Mouse (Mus musculus): ENCODE measurements around the gene Plac1. TPM values are rescaled to one million over a fixed set of nuclear protein-coding genes. Genes with fewer than 3 reads are reported as not detected.
A peak's percentile ranks its signal among the peaks of the same experiment; 100 is the strongest.

Gene Plac1
- total RNA-seq, 2 experiments from 2014 or later: not detected

- DNase-seq (ENCODE audit: low spot score in 2 of 2): no peak
Observed at GRCm38 (mm10) chrX:53201616-53202015, 38.3 kb downstream of the Plac1 start.

DNA sequence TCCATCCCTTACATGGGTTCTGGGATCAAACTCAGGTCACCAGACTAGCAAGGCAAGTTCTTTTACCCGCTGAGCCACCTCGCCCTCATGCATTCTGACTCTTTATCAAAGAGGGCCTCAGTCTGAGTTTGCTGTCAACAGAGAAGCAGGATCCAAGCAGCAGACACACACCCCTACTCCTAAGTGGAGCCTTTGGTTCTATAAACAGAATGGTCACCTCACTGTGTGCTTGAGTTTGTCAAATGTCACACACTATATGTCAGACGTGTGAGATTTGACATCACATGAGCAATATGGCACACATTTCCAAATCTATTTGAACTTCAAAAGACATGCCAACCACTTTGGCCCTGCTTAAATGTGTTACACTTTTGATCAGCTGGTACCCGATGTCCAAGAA, 42.2 kb downstream of the Plac1 start:
- DNase-seq (ENCODE audit: low spot score in 2 of 2): no peak

- DNase-seq (ENCODE audit: low spot score in 2 of 2): no peak
Observed at GRCm38 (mm10) chrX:53196392-53196791, 43.5 kb downstream of the Plac1 start.

GRCm38 (mm10) chrX:53188692-53189091, 51.2 kb downstream of the Plac1 start:
- no peak for DNase-seq (ENCODE audit: low spot score in 2 of 2)

GRCm38 (mm10) chrX:53179801-53180200, 60.1 kb downstream of the Plac1 start:
- no peak for DNase-seq (ENCODE audit: low spot score in 2 of 2)

GRCm38 (mm10) chrX:53176296-53176695, 63.6 kb downstream of the Plac1 start:
- no peak for DNase-seq (ENCODE audit: low spot score in 2 of 2)

- DNase-seq (ENCODE audit: low spot score in 2 of 2): no peak
Observed at GRCm38 (mm10) chrX:53168623-53169022, 71.3 kb downstream of the Plac1 start.

GRCm38 (mm10) chrX:53166901-53167525, 72.9 kb downstream of the Plac1 start:
- DNase-seq (ENCODE audit: low spot score in 2 of 2): no peak

GRCm38 (mm10) chrX:53166251-53166900, 73.5 kb downstream of the Plac1 start:
- DNase-seq (ENCODE audit: low spot score in 2 of 2): no peak

DNA sequence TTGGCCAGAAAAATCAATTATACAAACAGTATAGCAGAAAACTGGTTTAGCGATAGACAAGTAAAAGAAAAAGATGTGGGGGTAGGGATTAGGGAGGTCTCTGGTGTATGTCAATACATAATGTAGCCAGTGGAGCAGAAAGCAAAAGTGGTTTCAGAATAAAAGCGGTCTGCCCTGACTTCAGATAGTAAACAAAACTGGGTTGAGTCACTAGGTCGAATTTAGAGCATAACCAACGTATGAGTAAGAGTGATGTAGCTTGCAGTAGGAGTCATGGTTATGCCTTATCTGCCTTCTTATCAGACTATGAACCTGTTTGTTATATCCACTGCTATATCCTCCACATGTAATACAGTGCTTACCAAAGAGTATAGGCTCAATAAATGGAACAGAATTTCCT, 77.3 kb downstream of the Plac1 start:
- no peak for DNase-seq (ENCODE audit: low spot score in 2 of 2)

- no peak for DNase-seq (ENCODE audit: low spot score in 2 of 2)
Observed at GRCm38 (mm10) chrX:53161583-53161982, 78.3 kb downstream of the Plac1 start.

DNA sequence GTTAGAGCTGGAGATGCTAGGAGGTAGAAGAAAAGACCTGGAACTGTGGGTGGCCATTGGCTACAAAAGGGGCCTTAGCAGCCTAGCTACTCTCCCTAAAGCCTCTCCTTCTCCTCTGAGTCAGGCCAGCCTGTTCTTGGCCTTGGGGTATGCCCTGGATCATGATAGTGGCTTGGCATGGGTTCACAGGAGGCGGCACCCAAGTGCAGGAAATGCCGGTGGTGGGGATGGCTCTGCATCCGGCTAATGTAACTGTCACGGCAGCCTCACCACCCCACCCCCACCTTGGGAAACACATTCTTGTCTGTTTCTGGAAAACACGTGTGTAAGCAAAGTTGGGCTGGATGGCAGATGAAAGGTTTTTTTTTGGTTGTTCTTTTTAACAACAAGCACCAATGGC, 78.8 kb downstream of the Plac1 start:
- DNase-seq (ENCODE audit: low spot score in 2 of 2): peak; percentile 29 to 30

GRCm38 (mm10) chrX:53148039-53148438, 91.9 kb downstream of the Plac1 start:
- no peak for DNase-seq (ENCODE audit: low spot score in 2 of 2)

- no peak for DNase-seq (ENCODE audit: low spot score in 2 of 2)
Observed at GRCm38 (mm10) chrX:53146389-53146917, 93.5 kb downstream of the Plac1 start.

GRCm38 (mm10) chrX:53139641-53140040, 100.3 kb downstream of the Plac1 start:
- no peak for DNase-seq (ENCODE audit: low spot score in 2 of 2)

GRCm38 (mm10) chrX:53137066-53137465, 102.8 kb downstream of the Plac1 start:
- DNase-seq (ENCODE audit: low spot score in 2 of 2): no peak

DNA sequence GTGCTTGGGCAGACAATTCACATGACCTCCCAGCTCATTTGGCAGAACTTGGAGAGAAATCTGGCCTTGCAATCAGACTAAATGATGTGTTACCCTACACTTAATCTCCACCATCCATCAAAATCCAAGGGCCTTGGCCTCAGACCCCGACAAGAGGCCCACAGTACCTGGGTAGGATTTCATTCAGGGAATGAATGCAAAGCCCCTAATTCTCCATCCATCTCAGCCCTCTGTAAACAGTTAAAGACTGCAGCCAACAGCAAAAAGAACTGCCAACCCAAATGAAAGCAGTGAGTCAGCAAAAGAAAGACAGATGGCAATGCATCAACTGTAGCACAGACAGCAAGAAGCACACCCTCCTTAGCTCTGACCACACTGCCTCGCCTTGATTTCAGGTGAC, 110.4 kb downstream of the Plac1 start:
- DNase-seq (ENCODE audit: low spot score in 2 of 2): no peak

DNA sequence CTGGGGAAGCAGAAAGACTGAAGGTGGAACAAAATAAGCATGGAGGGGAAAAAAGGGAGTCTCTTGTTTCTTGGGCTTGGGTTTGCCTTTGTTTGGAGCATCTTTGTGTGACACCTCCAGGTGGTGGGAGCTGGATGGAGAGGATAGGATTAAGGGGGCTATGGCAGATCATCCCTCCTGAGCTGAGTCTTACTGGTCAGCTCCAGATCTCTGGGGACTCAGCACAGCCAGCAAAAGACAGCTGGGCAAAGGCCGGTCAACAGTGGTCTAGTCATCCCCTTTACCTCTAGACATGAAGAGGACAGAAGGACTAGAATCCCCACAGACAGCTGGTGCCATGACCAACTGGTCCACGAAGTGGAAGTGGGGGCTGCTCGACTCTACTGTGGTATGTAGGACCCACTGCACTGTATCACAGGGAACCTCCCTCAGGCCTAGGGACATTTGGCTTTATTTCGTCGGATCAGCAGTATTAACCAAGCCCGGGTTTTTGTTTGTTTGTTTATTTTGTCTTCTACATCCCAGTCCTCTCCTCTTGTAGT, 113.3 kb downstream of the Plac1 start:
- DNase-seq (ENCODE audit: low spot score in 2 of 2): no peak

- DNase-seq (ENCODE audit: low spot score in 2 of 2): no peak
Observed at GRCm38 (mm10) chrX:53125838-53126467, 114.0 kb downstream of the Plac1 start.

DNA sequence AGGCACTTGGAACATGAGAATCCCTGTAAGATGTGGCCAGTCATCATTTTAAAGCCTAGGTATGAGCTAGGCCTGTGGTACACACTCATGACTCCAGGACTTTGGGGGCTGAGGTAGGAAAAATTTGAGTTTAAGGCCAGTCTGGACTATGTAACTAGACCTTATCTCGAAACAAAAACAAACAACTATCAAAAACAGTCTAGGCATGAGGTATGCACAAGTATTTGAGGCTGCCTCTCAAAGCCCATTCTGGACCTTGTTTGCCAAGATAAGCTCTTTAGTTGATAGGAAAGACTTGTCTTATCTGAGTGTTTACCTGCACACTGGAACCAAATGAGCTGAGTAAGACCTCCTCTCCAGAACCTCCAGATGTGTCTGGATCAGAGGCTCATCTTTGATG, 116.3 kb downstream of the Plac1 start:
- no peak for DNase-seq (ENCODE audit: low spot score in 2 of 2)

DNA sequence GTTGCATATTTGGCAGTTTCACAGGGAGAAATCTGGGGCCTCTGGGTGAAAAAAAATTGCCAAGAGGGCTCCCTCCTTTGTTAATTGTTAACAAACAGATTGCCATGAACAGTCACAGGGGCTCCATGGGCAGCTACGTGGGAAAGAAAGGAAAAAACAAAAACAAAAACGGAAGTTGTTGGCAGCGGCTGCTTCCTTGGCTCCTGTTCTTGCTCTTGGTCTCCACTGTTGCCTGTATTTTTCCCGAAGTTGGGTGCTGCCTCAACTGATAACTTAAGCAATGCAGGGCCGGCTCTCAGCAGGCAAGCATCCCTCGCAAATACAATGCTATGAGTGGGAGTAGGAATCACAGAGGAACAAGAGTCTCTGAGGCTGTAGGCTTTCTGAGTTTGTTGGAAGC, 121.3 kb downstream of the Plac1 start:
- no peak for DNase-seq (ENCODE audit: low spot score in 2 of 2)

DNA sequence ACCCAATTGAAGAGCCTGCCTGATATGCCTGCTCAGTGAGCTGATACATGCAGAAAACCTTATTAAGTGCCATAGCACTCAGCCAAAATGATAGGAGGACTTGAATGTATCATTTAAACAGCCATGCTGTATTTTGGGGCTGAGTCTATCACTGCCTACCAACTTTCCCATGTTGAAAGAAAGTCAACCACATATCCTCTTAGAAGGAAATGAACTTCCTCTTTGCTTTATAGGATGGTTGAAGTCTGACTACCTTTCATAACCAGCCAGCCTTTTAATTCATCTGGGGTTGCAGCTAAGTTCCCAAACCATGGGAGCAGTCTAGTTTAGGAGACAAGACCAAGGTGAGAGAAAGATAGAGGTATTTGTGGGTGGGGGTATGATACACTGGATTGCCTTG, 121.9 kb downstream of the Plac1 start:
- DNase-seq (ENCODE audit: low spot score in 2 of 2): no peak
